Mouse (Mus musculus): ENCODE measurements around the gene Kif5c.

Kif5c gene

DNA sequence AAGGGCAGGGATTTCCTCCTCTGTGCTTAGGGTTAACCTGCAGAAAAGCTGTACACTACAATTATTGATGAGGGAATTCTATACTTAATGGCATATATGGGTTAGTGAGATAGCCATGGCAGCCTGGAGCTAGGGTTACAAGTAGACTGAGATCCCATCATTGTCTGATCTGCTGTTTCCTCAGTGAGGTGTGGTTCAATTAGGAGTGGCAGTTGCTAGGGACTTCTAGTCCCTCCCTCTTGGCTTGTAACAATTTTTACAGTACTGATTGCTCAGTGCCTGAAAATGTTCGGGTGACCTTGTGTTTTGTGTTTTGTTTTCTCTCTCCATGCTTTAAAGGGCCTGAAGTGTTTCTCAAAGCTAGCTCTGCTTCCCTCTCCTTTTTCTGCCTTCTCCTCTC lies 2.1 kb downstream of the Kif5c start:
- DNase-seq (ENCODE audit: low spot score) = no peak

DNA sequence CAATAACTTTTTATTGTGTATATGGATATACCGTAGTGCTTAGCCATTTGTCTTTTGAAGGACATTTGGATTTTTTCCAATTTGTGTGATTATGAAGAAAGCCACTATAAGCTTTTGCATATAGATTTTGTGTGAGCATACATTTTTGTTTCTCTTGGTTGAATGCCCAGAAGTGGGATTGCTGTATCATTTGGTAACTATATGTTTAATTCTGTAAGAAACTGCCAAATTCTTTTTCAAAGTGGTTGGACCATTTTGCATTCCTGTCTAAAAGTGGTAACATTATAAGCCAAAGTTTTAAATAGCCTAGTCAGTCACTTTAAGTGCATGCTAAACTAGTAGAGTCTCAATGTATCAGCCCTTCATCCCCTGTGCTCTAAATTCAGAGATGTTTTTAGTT lies 6.5 kb downstream of the Kif5c start:
- no peak for DNase-seq (ENCODE audit: low spot score)

DNA sequence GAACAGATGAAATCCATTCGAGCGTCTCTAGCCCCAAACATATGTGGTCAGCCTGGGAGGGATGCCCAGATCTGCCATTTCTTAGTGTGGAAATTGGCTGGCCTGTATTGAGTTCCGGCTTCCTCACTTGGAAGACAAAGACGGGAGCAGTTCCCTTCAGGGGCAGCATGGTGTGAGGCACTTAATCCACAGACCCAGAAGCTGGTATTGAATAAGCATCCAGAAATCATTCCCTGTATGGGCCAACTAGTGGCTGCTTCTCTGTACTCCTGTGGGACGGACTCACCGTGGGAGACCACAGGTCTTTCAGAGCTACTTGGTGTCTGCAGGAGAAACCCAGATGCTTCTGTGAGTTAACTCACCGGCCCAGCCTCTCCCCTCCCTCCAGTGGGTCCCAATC lies 8.5 kb downstream of the Kif5c start:
- no peak for DNase-seq (ENCODE audit: low spot score)

DNA sequence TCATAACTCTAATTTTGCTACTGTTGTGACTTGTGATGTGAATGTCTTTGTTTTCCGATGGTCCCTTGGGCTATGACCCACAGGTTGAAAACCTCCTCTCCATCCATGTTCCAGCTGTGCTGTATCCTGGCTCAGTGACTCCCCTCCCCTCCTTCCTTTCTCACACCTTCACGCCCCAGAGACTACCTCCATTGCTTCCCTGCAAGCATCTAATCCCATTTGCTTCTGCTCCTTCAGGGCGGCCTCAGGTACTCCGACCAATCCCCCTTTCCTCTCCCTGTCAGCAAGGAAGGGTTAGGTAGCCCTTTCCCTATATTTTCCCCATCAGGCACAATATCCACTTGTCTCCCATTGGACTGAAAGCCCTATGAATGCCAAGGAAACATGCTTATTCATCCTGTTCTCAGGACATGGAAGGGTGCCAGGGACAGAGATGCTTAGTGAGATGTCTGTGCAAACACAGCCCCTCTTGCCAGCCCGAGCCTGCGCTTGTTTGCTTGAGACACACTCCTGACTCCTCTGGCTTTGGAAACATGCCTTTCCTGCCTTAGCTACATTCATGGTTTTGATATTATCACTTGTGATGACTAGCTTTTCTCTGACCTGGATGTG lies 9.1 kb downstream of the Kif5c start:
- no peak for DNase-seq (ENCODE audit: low spot score)

DNA sequence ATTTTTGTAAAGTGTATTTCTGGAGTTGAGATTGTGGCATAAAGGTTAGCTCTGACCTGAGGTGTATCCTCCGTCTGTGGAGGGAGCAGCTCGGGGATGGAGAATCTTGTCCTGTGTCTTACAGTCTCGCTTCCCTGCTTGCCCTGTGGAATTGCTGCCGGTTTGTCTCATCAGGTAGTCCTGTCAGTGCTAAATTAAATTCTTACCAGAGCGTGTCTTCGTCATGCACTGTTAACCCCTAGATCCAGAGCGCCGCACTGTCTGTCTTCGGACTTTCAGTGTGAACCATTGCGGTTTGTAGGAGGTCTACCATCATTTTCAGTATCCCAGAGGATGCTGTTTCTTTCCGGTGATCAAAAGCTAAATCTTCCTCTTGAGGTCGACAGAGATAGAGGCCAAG lies 10.1 kb downstream of the Kif5c start:
- no peak for DNase-seq (ENCODE audit: low spot score)

DNA sequence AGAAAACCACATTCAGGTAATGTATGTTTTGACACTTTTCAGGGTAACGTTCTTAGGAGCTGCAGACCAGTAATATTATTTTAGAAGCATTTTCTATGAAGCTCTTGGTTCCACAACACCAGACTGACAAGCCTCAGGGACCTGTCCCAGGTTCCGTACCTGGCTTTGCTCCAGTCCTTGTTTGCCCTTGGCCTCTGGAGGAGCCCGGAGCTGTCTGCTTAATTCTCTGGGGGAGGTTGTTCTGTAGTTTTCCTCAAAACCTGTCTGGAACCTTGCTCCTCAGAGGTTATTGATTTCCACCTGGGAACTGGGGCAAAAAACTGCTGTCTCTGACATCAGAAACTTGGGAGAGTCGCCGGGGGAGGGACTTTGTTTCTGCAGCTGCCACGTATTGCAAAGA lies 11.5 kb downstream of the Kif5c start:
- DNase-seq (ENCODE audit: low spot score) = no peak

DNA sequence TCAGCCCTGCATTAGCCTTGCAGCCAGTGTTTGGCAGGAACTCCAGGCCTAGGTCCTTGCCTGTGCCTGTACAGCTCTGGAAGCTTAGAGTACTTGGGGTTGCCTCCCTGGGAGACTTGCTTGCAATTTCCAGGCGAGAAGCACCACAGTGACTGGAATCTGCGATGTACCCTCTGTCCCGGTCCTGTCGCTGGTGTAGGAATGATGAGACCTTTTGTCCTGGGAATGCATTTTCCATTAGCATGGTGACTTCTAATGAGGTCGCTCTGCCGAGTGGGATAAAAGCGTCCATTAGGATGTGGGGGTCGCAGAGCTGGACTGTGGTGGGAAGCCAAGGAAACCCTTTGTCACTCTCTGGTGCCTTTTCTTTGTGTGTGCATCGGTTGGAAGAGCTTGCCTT lies 14.1 kb downstream of the Kif5c start:
- no peak for DNase-seq (ENCODE audit: low spot score)

DNA sequence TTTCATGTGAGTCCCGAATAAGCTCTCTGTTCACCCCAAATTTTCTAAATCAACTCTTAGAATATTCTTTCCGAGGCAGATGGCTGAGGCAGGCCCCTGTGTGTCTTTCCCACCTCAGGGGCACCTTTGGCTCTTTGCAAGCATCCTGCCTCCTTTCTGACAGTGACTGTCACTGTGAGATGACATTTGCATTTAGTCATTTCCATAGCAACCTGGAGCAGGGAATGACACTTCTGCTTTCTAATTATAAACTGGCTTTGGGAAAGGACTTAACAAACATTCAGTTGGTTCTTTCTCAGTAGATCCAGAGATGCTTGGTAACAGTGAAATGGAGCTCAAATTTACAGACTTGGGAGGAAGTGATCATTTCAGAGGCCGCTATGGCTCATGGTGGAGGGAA lies 23.7 kb downstream of the Kif5c start:
- DNase-seq (ENCODE audit: low spot score) = no peak

DNA sequence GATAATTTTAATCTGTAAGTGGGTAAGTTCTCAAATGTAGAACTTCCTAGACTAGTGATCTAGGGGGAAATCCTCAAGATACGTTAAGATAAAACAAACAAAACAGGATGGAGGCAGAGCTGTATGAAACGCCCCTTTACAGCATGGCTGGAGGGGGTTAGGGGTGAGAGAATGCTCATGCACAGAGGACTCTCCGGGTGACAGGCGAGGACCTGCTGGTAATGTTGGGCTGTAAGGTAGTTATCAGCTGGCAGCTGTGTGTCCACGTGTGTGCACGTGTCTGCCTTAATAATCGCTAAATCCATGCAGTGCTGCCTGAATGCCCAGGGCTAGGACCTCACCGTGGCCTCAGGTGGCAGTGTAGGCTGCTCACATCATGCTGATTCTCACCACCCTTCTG lies 24.7 kb downstream of the Kif5c start:
- DNase-seq (ENCODE audit: low spot score) = no peak

DNA sequence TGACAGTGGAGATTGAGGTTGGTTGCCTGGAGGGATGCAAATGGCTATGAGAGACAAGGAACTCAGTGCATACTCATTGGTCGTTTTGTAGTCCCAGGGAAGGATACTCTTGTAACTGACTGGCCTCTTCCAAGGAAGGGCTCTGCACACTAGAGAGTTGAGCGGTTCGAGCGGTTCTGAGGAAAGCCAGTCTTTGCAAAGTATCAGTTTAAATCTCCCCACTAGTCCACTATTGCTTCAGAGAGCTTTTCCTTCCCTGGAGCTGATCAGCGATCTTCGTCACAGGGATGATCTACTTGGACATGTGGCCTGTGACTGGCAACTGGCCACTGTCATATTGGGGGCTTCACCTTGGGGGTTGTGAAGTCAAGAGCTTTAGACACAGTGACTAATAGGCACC lies 28.5 kb downstream of the Kif5c start:
- DNase-seq (ENCODE audit: low spot score) = no peak

DNA sequence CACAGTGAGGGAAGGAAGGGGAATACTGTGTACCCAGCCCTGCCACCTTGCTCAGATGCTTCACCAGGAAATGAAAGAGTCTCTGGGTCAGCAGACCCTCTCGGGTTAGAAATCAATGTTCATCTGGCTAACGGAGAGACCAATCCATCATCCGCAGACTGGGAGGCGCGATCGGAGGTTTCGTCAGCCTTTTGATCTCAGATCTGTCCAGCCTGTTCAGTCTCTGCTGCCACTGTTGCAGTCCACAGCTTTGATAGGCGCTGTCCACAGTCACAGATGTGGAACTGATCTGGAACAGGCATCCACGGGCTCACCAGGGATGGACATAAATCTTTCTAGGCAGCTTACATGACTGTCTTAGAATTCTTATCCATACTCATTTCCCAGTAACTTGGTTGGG lies 29.2 kb downstream of the Kif5c start:
- no peak for DNase-seq (ENCODE audit: low spot score)

DNA sequence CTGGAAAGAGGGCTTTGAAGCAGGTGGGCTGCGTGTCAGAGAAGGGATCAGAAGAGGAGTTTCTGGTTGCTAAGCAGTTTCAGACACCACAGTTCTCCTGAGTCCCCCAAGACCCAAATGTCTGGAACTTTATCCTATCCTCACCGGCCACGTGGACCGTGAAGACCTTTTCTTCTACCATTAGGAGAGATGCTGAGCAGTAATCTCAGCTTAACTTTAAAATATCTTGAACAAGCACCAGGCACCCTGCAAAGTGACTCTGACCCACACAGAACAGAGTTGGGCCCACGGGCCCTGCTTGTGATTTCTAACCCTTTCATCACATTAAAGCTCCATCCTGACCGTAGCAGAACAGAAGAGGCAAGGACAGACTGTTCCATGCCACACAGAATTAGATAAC lies 29.7 kb downstream of the Kif5c start:
- DNase-seq (ENCODE audit: low spot score) = no peak

DNA sequence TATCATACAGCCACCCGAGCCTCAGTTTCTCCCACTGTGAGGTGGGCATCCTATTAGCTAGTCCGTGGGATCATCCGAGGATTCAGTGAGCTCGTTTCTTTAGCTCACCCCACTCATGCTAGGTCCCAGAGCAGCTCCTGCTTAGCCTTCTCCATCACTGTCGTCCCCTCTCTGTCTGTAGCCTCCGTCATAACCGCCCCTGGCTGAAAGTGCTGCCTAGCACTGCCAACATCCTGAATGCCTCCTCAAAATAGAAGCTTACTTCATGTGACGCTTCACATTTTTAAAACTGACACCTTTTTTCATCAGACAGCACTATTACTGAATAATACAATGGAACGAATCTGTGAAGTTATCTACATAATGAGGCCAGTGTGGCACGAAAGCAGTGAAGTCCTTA lies 30.1 kb downstream of the Kif5c start:
- no peak for DNase-seq (ENCODE audit: low spot score)

DNA sequence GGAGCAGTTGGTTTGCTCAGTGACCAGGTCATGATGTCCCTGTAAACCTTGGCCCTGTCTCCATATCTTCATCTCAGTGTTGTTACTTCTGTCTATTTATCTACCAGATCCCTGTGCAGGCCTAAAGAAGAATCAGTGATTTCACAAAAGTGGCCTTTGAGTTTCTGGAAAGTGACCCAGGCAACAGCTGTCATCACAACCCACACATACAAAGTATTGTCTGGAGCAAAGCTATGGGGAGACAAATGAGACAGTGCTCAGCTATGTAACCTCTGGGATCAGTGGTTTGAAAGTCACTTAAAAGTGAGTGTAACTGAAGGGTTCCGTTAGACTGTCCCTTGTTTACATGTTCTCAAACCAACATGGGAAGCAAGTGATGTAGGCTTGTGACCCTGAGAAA lies 32.6 kb downstream of the Kif5c start:
- no peak for DNase-seq (ENCODE audit: low spot score)

DNA sequence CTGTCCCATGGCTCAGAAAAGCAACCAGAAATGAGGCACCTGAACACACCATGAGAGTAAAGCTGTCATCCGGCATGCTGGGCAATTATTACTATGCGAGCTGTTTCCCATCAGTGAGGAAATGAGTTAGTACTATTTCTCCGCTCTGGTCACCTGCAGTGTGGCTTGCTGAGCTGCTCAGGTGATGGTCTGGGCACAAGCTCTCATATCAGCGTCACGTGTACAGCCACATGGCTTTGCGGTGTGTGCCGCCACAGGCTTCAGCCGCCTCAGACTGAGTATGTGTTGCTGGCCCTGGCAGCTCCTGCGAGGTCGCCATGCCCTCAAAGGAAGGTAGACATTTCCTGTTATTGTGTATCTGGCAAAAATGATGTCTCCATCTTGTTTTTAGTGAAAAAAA lies 35.5 kb downstream of the Kif5c start:
- no peak for DNase-seq (ENCODE audit: low spot score)

DNA sequence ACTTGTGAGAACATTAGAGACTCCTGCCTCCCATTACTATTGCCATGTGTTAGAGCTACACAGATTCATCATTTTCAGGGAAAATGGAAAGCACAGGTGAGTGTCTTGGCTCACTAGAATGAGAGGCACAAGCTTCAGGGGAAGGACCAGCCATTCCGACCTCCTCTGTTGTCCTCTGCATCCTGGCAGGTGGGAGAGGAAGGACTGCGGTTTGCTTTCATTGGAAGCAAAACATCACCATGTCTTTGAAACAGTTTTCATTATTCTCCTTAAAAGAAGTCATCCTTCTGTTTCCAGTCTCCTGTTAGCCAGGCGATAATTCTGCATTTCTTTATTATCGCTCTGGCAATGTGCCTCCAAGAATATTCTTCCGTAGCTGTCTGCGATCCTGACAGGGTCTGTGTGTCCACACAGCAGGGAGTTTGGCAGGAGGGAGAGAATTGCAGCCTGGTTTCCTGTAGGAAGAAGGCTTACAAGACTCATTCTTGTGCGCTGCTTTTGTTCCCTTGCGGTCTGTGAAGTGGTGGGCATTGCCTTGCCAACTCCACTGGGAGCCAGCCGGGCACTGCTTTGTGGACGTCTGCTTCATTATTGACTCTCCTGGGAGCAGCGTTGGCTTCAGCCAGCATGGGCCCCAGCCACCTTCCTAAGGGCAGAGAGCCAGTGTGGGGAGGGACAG lies 36.2 kb downstream of the Kif5c start:
- no peak for DNase-seq (ENCODE audit: low spot score)

DNA sequence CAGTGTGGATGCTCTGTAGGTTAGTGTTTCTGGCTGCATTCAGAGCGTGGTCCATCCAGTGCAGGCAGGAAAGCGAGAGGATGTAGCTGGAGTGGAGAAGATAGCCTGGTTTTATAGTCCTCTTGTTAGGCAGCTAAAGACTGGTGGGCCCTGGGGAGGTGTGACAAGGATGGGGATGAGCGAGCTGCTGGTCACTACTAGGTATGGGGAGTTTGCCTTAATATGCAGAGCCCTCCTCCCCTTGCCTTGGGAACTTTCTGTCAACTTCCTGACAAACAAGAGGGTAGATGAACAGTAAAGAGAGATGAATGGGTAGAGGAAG lies 36.7 kb downstream of the Kif5c start:
- DNase-seq (ENCODE audit: low spot score) = no peak

DNA sequence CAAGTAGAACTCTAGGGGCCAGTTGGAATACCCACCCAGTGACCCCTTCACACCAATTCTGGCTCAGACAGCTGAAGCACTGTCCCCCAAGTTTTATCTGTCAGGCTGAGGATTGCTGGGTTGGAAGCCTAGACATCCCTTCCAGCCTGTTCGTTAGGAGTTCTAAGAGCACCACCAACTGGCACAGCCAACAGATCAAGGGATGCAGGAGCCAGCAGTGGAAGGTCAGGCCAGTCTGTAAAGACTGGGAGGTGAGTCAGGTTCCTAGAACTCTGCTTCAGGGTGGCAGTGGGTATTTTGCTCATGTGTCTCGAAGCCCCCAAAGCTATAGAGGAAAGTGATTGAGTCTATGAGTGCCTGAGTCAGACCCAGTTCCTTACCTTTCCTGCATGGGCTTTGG lies 37.9 kb downstream of the Kif5c start:
- no peak for DNase-seq (ENCODE audit: low spot score)

DNA sequence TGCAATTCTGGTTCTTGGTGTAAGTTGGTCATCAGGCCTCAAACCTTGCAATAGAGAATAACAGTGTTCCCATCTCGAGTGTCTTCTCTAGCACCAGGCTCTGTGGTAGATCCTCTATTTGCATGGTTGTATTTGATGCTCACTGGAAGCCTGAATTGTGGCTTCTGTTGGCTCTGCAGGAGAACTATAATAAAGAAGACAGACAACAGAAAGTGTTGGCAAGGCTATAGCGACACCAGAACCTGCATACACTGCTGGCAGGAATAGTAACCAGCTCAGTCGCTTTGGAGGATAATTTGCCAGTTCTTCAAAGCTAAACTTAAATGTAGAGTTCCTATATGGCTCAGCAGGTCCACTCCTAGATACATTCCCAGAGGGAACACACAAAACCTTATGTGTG lies 38.6 kb downstream of the Kif5c start:
- DNase-seq (ENCODE audit: low spot score) = no peak

DNA sequence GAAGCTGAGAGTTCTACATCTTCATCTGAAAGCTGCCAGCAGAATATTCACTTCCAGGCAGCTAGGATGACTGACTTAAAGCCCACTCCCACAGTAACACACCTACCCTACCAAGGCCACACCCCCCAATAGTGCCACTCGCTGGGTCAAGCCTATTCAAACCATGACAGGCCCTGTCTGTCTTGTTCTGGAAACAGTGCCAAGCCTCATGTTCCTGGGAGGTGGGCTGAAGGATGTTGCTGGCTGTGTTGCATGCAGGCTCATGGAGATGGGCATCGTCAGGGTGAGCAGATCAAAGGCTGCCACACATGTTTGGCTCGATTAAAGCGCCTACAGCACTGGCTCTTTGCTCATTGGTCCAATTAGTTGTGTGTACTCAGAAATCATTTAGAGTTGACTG lies 39.9 kb downstream of the Kif5c start:
- DNase-seq (ENCODE audit: low spot score) = no peak

DNA sequence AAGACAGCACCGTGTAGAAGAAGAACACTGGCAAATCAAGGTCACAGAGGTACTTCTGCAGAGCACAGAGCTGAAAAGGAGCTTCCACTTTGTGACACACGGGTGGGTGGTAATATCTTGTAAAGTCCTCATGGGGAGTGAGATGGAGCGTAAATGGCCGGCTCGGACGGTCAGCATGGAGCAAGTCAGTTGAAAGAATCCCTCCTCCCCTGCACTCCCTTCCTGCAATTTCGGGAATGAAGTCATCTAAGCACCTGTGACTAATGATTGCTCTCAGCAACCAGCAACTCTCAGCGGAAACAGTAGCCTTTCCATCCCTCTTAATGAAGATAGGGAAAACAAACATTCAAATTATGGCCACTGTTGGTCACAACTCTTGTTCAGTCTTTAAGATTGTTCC lies 40.9 kb downstream of the Kif5c start:
- no peak for DNase-seq (ENCODE audit: low spot score)

DNA sequence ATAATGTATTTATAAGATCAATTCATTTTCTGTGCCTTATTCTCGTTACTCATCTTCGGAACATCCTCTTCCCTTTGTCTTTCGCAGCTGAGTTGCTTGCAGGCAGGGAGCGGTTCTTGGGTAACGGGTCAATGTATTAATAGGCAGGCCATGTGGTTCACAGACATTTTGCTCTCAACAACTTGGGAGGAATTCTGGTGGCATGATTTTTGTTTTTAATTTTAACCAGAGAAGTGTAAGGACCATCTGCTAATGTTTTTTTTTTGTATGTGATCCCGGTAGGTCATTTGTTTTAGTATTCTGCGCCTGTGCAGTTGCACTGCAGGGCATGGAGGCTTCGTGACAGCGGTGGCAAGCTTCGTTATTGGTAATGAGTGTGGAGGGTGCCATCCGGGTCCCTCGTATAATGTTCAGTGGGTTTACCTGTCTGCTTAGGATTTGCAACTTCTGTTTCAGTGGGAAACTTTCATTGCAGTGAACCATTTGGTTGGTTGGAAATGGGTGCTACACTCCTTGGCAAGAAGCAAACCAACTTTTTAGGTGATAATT lies 41.4 kb downstream of the Kif5c start:
- DNase-seq (ENCODE audit: low spot score) = no peak

DNA sequence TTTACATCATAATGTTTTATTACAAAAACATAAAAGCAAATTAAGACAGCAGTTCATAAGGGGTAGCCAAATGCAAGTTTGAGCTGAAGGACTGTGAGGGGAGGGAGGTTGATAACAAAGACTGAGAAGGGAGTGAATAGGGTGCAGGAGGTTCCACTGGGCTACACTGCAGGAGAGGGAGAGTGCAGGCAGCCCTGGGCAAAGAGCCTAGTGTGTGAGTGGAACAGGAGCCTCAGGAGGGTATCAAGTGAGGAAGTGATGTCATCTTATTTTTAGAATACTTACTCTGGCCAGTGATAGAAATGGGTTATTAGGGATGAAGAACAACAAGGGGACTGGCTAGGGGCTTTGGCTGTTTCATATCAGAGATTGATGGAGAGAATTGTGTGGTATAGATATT lies 42.2 kb downstream of the Kif5c start:
- no peak for DNase-seq (ENCODE audit: low spot score)

DNA sequence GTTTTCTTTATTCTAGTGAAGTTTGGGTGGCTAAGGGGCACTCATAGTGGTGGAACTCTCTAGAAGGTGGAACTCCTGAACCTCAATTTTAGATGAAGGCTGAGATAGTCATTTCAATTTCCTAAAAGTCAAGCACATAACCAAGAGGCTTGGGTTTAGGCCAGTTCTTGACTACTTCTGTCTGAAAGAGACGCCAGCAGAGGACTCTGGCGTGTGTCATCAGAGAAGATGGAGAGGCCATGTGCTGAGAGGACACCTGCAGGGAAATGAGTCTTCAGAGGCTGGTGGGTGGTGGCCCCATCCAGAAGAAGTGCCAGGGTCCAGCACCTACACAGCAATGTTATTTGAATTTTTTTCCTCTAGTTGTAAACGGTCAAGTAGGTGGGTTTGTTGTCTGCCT lies 42.8 kb downstream of the Kif5c start:
- no peak for DNase-seq (ENCODE audit: low spot score)

Measured in ovary, postnatal 10 days (tissue).